9 mouse cellular contexts compared by ENCODE assay signal in genomic region chr11:5415617-5416338, GRCm38 (mm10). TPM values are rescaled to one million over a fixed set of nuclear protein-coding genes. Genes with fewer than 3 reads are reported as not detected.
DNase-seq lines count a peak whose midpoint lies in the region; ATAC-seq and TF ChIP-seq lines count a peak whose summit lies in the region.
"Had no signal": no experiment of that assay in that cellular context is flagged by ENCODE, and none has a peak within 500 bp of the region (broad histone marks: within the 10 kb centered on the region; RNA-seq: fewer than 3 reads in every experiment).

No protein-coding gene starts in this region.

- peak overlapping the region; percentile 59 for H3K27ac ChIP-seq in kidney, adult 2 months (ENCODE audit: insufficient read depth, low read depth, low read length)
- peak overlapping the region; percentile 31; the same call in 1 of the 2 replicates for H3K27ac ChIP-seq in liver, embryonic 12.5 days

- no peak overlapping the region for H3K4me2 ChIP-seq in liver, embryonic 12.5 days

- no peaks in the 10 kb centered on the region for H3K36me3 ChIP-seq in kidney, adult 2 months (ENCODE audit: control insufficient read depth, insufficient read depth, low read length)
- H3K36me3 ChIP-seq in liver, embryonic 12.5 days, result no peaks in the 10 kb centered on the region

- no peak overlapping the region for H3K9ac ChIP-seq in liver, embryonic 12.5 days

- H3K4me3 ChIP-seq in kidney, adult 2 months (ENCODE audit: insufficient read depth, low read depth, low read length), result no peak overlapping the region
- no peak overlapping the region for H3K4me3 ChIP-seq in liver, embryonic 12.5 days
- H3K4me3 ChIP-seq: megakaryocyte, embryonic 14.5 days had no signal

- DNase-seq in adrenal gland, adult (ENCODE audit: inconsistent age in 2 of 2, low spot score in 1 of 2), result peak; percentile 40 to 79
- no peak for DNase-seq in adrenal gland, adult 8-10 months
- DNase-seq in ZHBTc4 (ENCODE audit: low read depth, low spot score), result peak; percentile 28
- DNase-seq in frontal cortex, postnatal 36 days (ENCODE audit: low spot score in 2 of 2), result peak; percentile 17 to 58
- DNase-seq in kidney, adult 2 months, result peak; percentile 63
- DNase-seq in retina, embryonic 14.5 days (ENCODE audit: low spot score), result peak; percentile 48
- no peak for DNase-seq in cerebellum, postnatal 36 days

- 19% methylated on average over 6 of the region's 6 CpGs for WGBS in kidney, adult 2 months
- WGBS in liver, embryonic 12.5 days (ENCODE audit: insufficient replicate concordance), result 35% methylated on average over 6 of the region's 6 CpGs

- TF ChIP-seq POLR2A in kidney, adult 2 months (IDR thresholded peaks at IDR 0.05; ENCODE audit: low read depth, low read length), result no peak

- no peak for ATAC-seq in liver, embryonic 12.5 days

- TF ChIP-seq CTCF in kidney, adult 2 months (conservative IDR thresholded peaks at IDR 0.05; ENCODE audit: insufficient read depth, insufficient read length, low read depth, low read length), result no peak

- H3K27me3 ChIP-seq in kidney, adult 2 months (replicated peaks; ENCODE audit: control insufficient read depth, insufficient read depth, low read length), result no peaks in the 10 kb centered on the region
- H3K27me3 ChIP-seq in liver, embryonic 12.5 days (replicated peaks), result no peaks in the 10 kb centered on the region
- H3K27me3 ChIP-seq: megakaryocyte, embryonic 14.5 days had no signal

- no peaks in the 10 kb centered on the region for H3K9me3 ChIP-seq in liver, embryonic 12.5 days (replicated peaks)
- H3K9me3 ChIP-seq: megakaryocyte, embryonic 14.5 days had no signal

- H3K4me1 ChIP-seq in kidney, adult 2 months (ENCODE audit: control insufficient read depth, insufficient read depth, low read length), result peaks cover 47% of the 10 kb centered on the region
- peaks cover 50% of the 10 kb centered on the region for H3K4me1 ChIP-seq in liver, embryonic 12.5 days

RNA-seq across cellular contexts. Expression of gene Znrf3, which starts 28.9 kb away (rescaled TPM):
- 10 to 100 TPM; 26.1 to 41.3 (median 36.4) TPM for total RNA-seq in adrenal gland, adult 8-10 months (2022)
- polyA plus RNA-seq in kidney, adult 2 months (2012; rRNA removed), result 6.2 and 7.7 TPM in 2 replicates
- polyA plus RNA-seq in liver, embryonic 12.5 days (2016; fragmentation: Nextera tagmentation; extraction: Ambion mirVana), result 5.0 and 5.4 TPM in 2 replicates

Comparison
In these comparisons a context has a peak if more than half of its experiments do, and no peak if none do; other contexts are left out.
1. DNase-seq: peak in adrenal gland, adult (2 of 2), ZHBTc4 (single experiment), frontal cortex, postnatal 36 days (2 of 2), kidney, adult 2 months (single experiment) and retina, embryonic 14.5 days (single experiment); none in adrenal gland, adult 8-10 months (single experiment) and cerebellum, postnatal 36 days (0 of 2).